Mouse (Mus musculus) cortical plate, adult 2 months (tissue): ENCODE results near the gene Fbxw11. TPM values are rescaled to one million over a fixed set of nuclear protein-coding genes. Genes with fewer than 3 reads are reported as not detected.
"Not testable (repeated sequence)": the region's sequence is repeated elsewhere in the genome, so short reads cannot be mapped to it uniquely, and the experiment has no call there.

Experiments used
- H3K27ac ChIP-seq: fragments of 200-500 bp; 2 replicates; pipeline ENCODE4 v1.5.1; 2012; ENCODE audit warnings: low read length, control low read depth, inconsistent platforms; ENCODE audit not compliant: insufficient read depth
- H3K4me1 ChIP-seq: fragments of 200-500 bp; 2 replicates; pipeline ENCODE4 v1.6.1; 2011; ENCODE audit warnings: low read length; ENCODE audit not compliant: control insufficient read depth, insufficient read depth
- H3K4me3 ChIP-seq: fragments of 200-500 bp; 2 replicates; pipeline ENCODE4 v1.5.1; 2011; ENCODE audit warnings: mild to moderate bottlenecking, low read length, control low read depth; ENCODE audit not compliant: insufficient read depth
- CTCF ChIP-seq: fragments of 200-500 bp; IDR thresholded peaks from 2 replicates; pipeline ENCODE4 v1.5.1; 2011; ENCODE audit warnings: mild to moderate bottlenecking, control low read depth, low read length; ENCODE audit not compliant: insufficient read depth; ENCODE audit errors: extremely low read depth
- POLR2A ChIP-seq: fragments of 200-500 bp; IDR thresholded peaks from 2 replicates; pipeline ENCODE4 v1.6.1; 2011; ENCODE audit warnings: mild to moderate bottlenecking, low read length, control low read depth; ENCODE audit not compliant: insufficient read depth; ENCODE audit errors: extremely low read depth
- polyA plus RNA-seq: library from polyadenylated mRNA; depleted of rRNA; stranded (reverse); fragments of >200 nt; gene quantifications from 2 replicates; pipeline ENCODE4 v1.2.3, GENCODE M21; 2012

The Fbxw11 gene
- polyA plus RNA-seq, 1 experiment = 78.4 TPM

GRCm38 (mm10) chr11:32662082-32662656 is 19.6 kb downstream of the Fbxw11 start:
- no peak overlapping the region for H3K27ac ChIP-seq
- no peak overlapping the region for H3K4me3 ChIP-seq
- TF ChIP-seq CTCF (no peak), POLR2A (no peak)

GRCm38 (mm10) chr11:32665639-32666038 is 23.1 kb downstream of the Fbxw11 start:
- no peak overlapping the region for H3K27ac ChIP-seq
- TF ChIP-seq POLR2A (no peak), CTCF (no peak)

More at GRCm38 (mm10) chr11:32662082-32662656, 19.6 kb downstream of the Fbxw11 start:
- H3K4me1 ChIP-seq = peaks cover 9% of the 10 kb centered on the region

GRCm38 (mm10) chr11:32666983-32667382 is 24.5 kb downstream of the Fbxw11 start:
- TF ChIP-seq POLR2A (no peak), CTCF (no peak)
- no peak overlapping the region for H3K4me3 ChIP-seq
- H3K27ac ChIP-seq = no peak overlapping the region
- H3K4me1 ChIP-seq = peaks cover 9% of the 10 kb centered on the region

More at GRCm38 (mm10) chr11:32665639-32666038, 23.1 kb downstream of the Fbxw11 start:
- H3K4me1 ChIP-seq = peaks cover 8% of the 10 kb centered on the region
- no peak overlapping the region for H3K4me3 ChIP-seq

GRCm38 (mm10) chr11:32671480-32671879 is 29.0 kb downstream of the Fbxw11 start:
- TF ChIP-seq CTCF (no peak), POLR2A (no peak)
- no peak overlapping the region for H3K27ac ChIP-seq
- peaks cover 7% of the 10 kb centered on the region for H3K4me1 ChIP-seq
- H3K4me3 ChIP-seq = no peak overlapping the region

GRCm38 (mm10) chr11:32676777-32677176 is 34.3 kb downstream of the Fbxw11 start:
- Histone ChIP-seq H3K4me1 (peaks cover 11% of the 10 kb centered on the region), H3K4me3 (no peak overlapping the region), H3K27ac (peak overlapping the region; percentile 62; the same call in 1 of the 2 replicates)
- TF ChIP-seq CTCF = no peak
- TF ChIP-seq POLR2A = no peak

GRCm38 (mm10) chr11:32677811-32678210 is 35.3 kb downstream of the Fbxw11 start:
- H3K4me1 ChIP-seq = peaks cover 14% of the 10 kb centered on the region
- H3K27ac ChIP-seq = no peak overlapping the region
- TF ChIP-seq POLR2A = no peak
- no peak for TF ChIP-seq CTCF
- no peak overlapping the region for H3K4me3 ChIP-seq

GRCm38 (mm10) chr11:32679091-32679490 is 36.6 kb downstream of the Fbxw11 start:
- not testable (repeated sequence) for H3K27ac ChIP-seq, H3K4me3 ChIP-seq
- peaks cover 14% of the 10 kb centered on the region for H3K4me1 ChIP-seq

GRCm38 (mm10) chr11:32680014-32680413 is 37.5 kb downstream of the Fbxw11 start:
- Histone ChIP-seq H3K4me3 (no peak overlapping the region), H3K27ac (no peak overlapping the region), H3K4me1 (peaks cover 19% of the 10 kb centered on the region)
- TF ChIP-seq POLR2A (no peak), CTCF (no peak)

- Histone ChIP-seq H3K4me3 (no peak overlapping the region), H3K27ac (0 out of 2 replicates have a peak overlapping the region, but pooled peaks have one; percentile 5), H3K4me1 (peaks cover 19% of the 10 kb centered on the region)
- TF ChIP-seq POLR2A (no peak), CTCF (no peak)
These were observed 38.8 kb downstream of the Fbxw11 start for GRCm38 (mm10) chr11:32681192-32681795.
